Mouse (Mus musculus) stomach, postnatal 0 days (tissue): ENCODE results near the gene Ldb2. TPM values are rescaled to one million over a fixed set of nuclear protein-coding genes. Genes with fewer than 3 reads are reported as not detected.

Experiments used
- ATAC-seq: fragments of 200-750 bp; cut with Nextera tagmentation; 2 replicates; pipeline ENCODE4 v1.8.0; 2017; ENCODE audit not compliant: low FRiP score, low TSS enrichment
- DNase-seq: peaks from one replicate; pipeline ENCODE4 v3.0.0-alpha.2; 2016; ENCODE audit warnings: low spot score
- H3K27ac ChIP-seq: fragments of 300-500 bp; sonication (generic); replicated peaks from 2 replicates; pipeline ENCODE4 v1.5.1; 2014; ENCODE audit warnings: mild to moderate bottlenecking, control low read depth
- H3K27me3 ChIP-seq: fragments of 300-500 bp; sonication (generic); 2 replicates; pipeline ENCODE4 v1.6.1; 2014; ENCODE audit warnings: low read length; ENCODE audit not compliant: control insufficient read depth, insufficient read depth
- H3K36me3 ChIP-seq: fragments of 300-500 bp; sonication (generic); 2 replicates; pipeline ENCODE4 v1.6.1; 2014; ENCODE audit warnings: low read length, mixed read lengths; ENCODE audit not compliant: control insufficient read depth, insufficient read depth
- H3K4me1 ChIP-seq: fragments of 300-500 bp; sonication (generic); replicated peaks from 2 replicates; pipeline ENCODE4 v1.6.1; 2014; ENCODE audit warnings: antibody characterized with exemption; ENCODE audit not compliant: control insufficient read depth, insufficient read depth
- H3K4me2 ChIP-seq: fragments of 300-500 bp; sonication (generic); replicated peaks from 2 replicates; pipeline ENCODE4 v1.6.1; 2014; ENCODE audit warnings: low read depth, mild to moderate bottlenecking, control low read depth, moderate library complexity
- H3K4me3 ChIP-seq: fragments of 300-500 bp; sonication (generic); 2 replicates; pipeline ENCODE4 v1.5.1; 2014; ENCODE audit warnings: low read depth, low read length, control low read depth
- H3K9ac ChIP-seq: fragments of 300-500 bp; sonication (generic); 2 replicates; pipeline ENCODE4 v1.6.1; 2014; ENCODE audit warnings: mild to moderate bottlenecking, low read length, control low read depth, mixed read lengths
- H3K9me3 ChIP-seq: fragments of 300-500 bp; sonication (generic); 2 replicates; pipeline ENCODE4 v1.6.1; 2016; ENCODE audit warnings: low read length; ENCODE audit not compliant: control insufficient read depth
- CTCF ChIP-seq: IDR thresholded peaks from 2 replicates; pipeline ENCODE4 v1.5.1; 2016; ENCODE audit warnings: antibody characterized with exemption, low read depth, mild to moderate bottlenecking, moderate library complexity
- EP300 ChIP-seq: optimal IDR thresholded peaks from 2 replicates; pipeline ENCODE3; 2016; ENCODE audit warnings: antibody characterized with exemption
- WGBS: fragments of 180-500 bp; shearing (Covaris S2); extraction: QIAGEN DNeasy Blood & Tissue Kit; methylation state at CpG from one replicate; pipeline ENCODE4 v1.1.7; 2014; 5-methylcytosine and 5-hydroxymethylcytosine counted together
- polyA plus RNA-seq: library from polyadenylated mRNA; unstranded; fragments of >200 nt; fragmentation: Nextera tagmentation; extraction: Ambion mirVana; gene quantifications from 2 replicates; pipeline ENCODE4 v1.2.1, GENCODE M21; 2015

Gene Ldb2
- polyA plus RNA-seq, 1 experiment from 2014 or later, result 14.4 TPM

GRCm38 (mm10) chr5:44476356-44476755 is 323.1 kb downstream of the Ldb2 start:
- ATAC-seq (no peak), DNase-seq (no peak)
- no peak overlapping the region for H3K4me2 ChIP-seq
- H3K27me3 ChIP-seq, result no peaks in the 10 kb centered on the region
- no peaks in the 10 kb centered on the region for H3K36me3 ChIP-seq
- no peaks in the 10 kb centered on the region for H3K9me3 ChIP-seq
- no peak overlapping the region for H3K9ac ChIP-seq
- no peak overlapping the region for H3K27ac ChIP-seq
- H3K4me1 ChIP-seq, result no peaks in the 10 kb centered on the region
- 42% methylated on average over 4 of the region's 4 CpGs for WGBS
- H3K4me3 ChIP-seq, result no peak overlapping the region
- TF ChIP-seq EP300 (no peak), CTCF (peak; percentile 63)

- DNase-seq, result no peak
- Histone ChIP-seq H3K4me1 (no peaks in the 10 kb centered on the region), H3K27me3 (no peaks in the 10 kb centered on the region), H3K36me3 (no peaks in the 10 kb centered on the region), H3K4me2 (no peak overlapping the region), H3K27ac (no peak overlapping the region), H3K4me3 (no peak overlapping the region), H3K9ac (no peak overlapping the region), H3K9me3 (no peaks in the 10 kb centered on the region)
- ATAC-seq, result no peak
- no peak for TF ChIP-seq EP300
- no peak for TF ChIP-seq CTCF
- 80% methylated on average over 1 of the region's 1 CpGs for WGBS
Measured at GRCm38 (mm10) chr5:44475543-44475942, 323.9 kb downstream of the Ldb2 start.

GRCm38 (mm10) chr5:44473857-44474762 is 325.4 kb downstream of the Ldb2 start:
- H3K27me3 ChIP-seq, result no peaks in the 10 kb centered on the region
- ATAC-seq (no peak), DNase-seq (no peak)
- no peak overlapping the region for H3K4me2 ChIP-seq
- no peaks in the 10 kb centered on the region for H3K9me3 ChIP-seq
- H3K36me3 ChIP-seq, result no peaks in the 10 kb centered on the region
- no peak for TF ChIP-seq CTCF
- TF ChIP-seq EP300, result no peak
- no peak overlapping the region for H3K9ac ChIP-seq
- no peak overlapping the region for H3K27ac ChIP-seq
- H3K4me1 ChIP-seq, result no peaks in the 10 kb centered on the region
- no peak overlapping the region for H3K4me3 ChIP-seq
- WGBS, result 80% methylated on average over 10 of the region's 10 CpGs

GRCm38 (mm10) chr5:44465238-44465637 is 334.2 kb downstream of the Ldb2 start:
- no peak overlapping the region for H3K4me3 ChIP-seq

More at GRCm38 (mm10) chr5:44465238-44465637, 334.2 kb downstream of the Ldb2 start:
- Histone ChIP-seq H3K4me2 (no peak overlapping the region), H3K9ac (no peak overlapping the region), H3K27ac (no peak overlapping the region), H3K36me3 (no peaks in the 10 kb centered on the region), H3K27me3 (no peaks in the 10 kb centered on the region), H3K9me3 (no peaks in the 10 kb centered on the region), H3K4me1 (no peaks in the 10 kb centered on the region)
- 77% methylated on average over 4 of the region's 4 CpGs for WGBS
- TF ChIP-seq EP300 (no peak), CTCF (no peak)
- ATAC-seq (no peak), DNase-seq (no peak)
